Comparison of ENCODE assay signal across 8 mouse cellular contexts in genomic region chr2:57181692-57182541, GRCm38 (mm10). TPM values are rescaled to one million over a fixed set of nuclear protein-coding genes. Genes with fewer than 3 reads are reported as not detected.
A peak's percentile ranks its signal among the peaks of the same experiment; 100 is the strongest.
DNase-seq lines count a peak whose midpoint lies in the region; ATAC-seq and TF ChIP-seq lines count a peak whose summit lies in the region.

No protein-coding gene starts in this region.

- TF ChIP-seq POLR2A in MEL (IDR thresholded peaks at IDR 0.05; ENCODE audit: control insufficient read depth in 1 of 2, insufficient read depth in 1 of 2, low read depth in 1 of 2, low read length in 2 of 2, poor library complexity in 1 of 2), result peak in 1 of 2 experiments; percentile 47; a peak in 1 of 4 replicates
- TF ChIP-seq POLR2A in cerebellum, adult 2 months (IDR thresholded peaks at IDR 0.05; ENCODE audit: borderline replicate concordance, insufficient read depth, low read length), result no peak; the same call in 1 of the 2 replicates

- peak overlapping the region; percentile 61 for H3K4me2 ChIP-seq in lung, embryonic 16.5 days (ENCODE audit: low read depth, low read length)

- TF ChIP-seq RAD21 in MEL (IDR thresholded peaks at IDR 0.05; ENCODE audit: low read depth, low read length), result no peak; the same call in 1 of the 2 replicates

- no peaks in the 10 kb centered on the region for H3K27me3 ChIP-seq in MEL (ENCODE audit: control insufficient read depth in 1 of 2, insufficient read depth in 2 of 2, low read length in 2 of 2)
- no peaks in the 10 kb centered on the region for H3K27me3 ChIP-seq in cerebellum, adult 2 months (ENCODE audit: control insufficient read depth, insufficient read depth, low read length)
- no peaks in the 10 kb centered on the region for H3K27me3 ChIP-seq in lung, embryonic 16.5 days (ENCODE audit: control insufficient read depth, insufficient read depth, low read depth, low read length)

- peak overlapping the region; percentile 73 to 95 for H3K4me3 ChIP-seq in MEL (ENCODE audit: control insufficient read depth in 1 of 2, insufficient read depth in 1 of 2, low read depth in 2 of 2, low read length in 2 of 2)
- H3K4me3 ChIP-seq in cerebellum, adult 2 months (replicated peaks; ENCODE audit: insufficient read depth, low read depth, low read length), result peak overlapping the region; percentile 92
- H3K4me3 ChIP-seq in lung, embryonic 16.5 days (ENCODE audit: low read length), result peak overlapping the region; percentile 76

- H3K79me2 ChIP-seq in MEL (ENCODE audit: control insufficient read depth, insufficient read depth, low read length, poor library complexity), result peaks cover 2% of the 10 kb centered on the region; the same call in 1 of the 2 replicates

- DNase-seq in MEL (ENCODE audit: low read depth, low spot score), result peak; percentile 91
- DNase-seq in cerebellum, adult 2 months, result peak; percentile 97 to 99
- DNase-seq in forelimb bud, embryonic 11.5 days (ENCODE audit: low read depth, low spot score), result peak; percentile 89
- DNase-seq in layer of hippocampus, adult 9-10 months (ENCODE audit: low spot score), result peak; percentile 94
- DNase-seq in ovary, postnatal 10 days (ENCODE audit: low spot score), result peak; percentile 96
- peak; percentile 87 to 93 for DNase-seq in thymus, postnatal 10 days (ENCODE audit: low spot score in 2 of 2)

- peak; percentile 93 for ATAC-seq in hematopoietic stem cell, adult 5-6 weeks (replicated peaks in 1 of 2; ENCODE audit: insufficient read depth in 1 of 2, low FRiP score in 2 of 2, low TSS enrichment in 1 of 2, low read depth in 1 of 2, poor library complexity in 2 of 2, severe bottlenecking in 2 of 2)
- ATAC-seq in lung, embryonic 16.5 days (ENCODE audit: low read depth), result peak; percentile 98

- WGBS in cerebellum, adult 2 months, result under 1% methylated on average over 37 of the region's 37 CpGs
- under 1% methylated on average over 37 of the region's 37 CpGs for WGBS in lung, embryonic 16.5 days

- peak overlapping the region; percentile 88 for H3K27ac ChIP-seq in MEL (ENCODE audit: control insufficient read depth, low read depth, low read length)
- H3K27ac ChIP-seq in cerebellum, adult 2 months (ENCODE audit: insufficient read depth, low read length), result peak overlapping the region; percentile 52
- H3K27ac ChIP-seq in lung, embryonic 16.5 days (ENCODE audit: low read length), result peak overlapping the region; percentile 96

- H3K36me3 ChIP-seq in MEL (ENCODE audit: control insufficient read depth in 1 of 2, insufficient read depth in 2 of 2, low read length in 2 of 2), result peaks cover 0 to 7% of the 10 kb centered on the region in 2 experiments; a peak in 2 of 4 replicates
- H3K36me3 ChIP-seq in lung, embryonic 16.5 days (ENCODE audit: control insufficient read depth, insufficient read depth, low read length), result no peaks in the 10 kb centered on the region

- H3K4me1 ChIP-seq in MEL (ENCODE audit: control insufficient read depth in 1 of 2, insufficient read depth in 2 of 2, low read length in 2 of 2), result peaks cover 0 to 3% of the 10 kb centered on the region in 2 experiments; a peak in 1 of 4 replicates
- H3K4me1 ChIP-seq in cerebellum, adult 2 months (ENCODE audit: control insufficient read depth, insufficient read depth, low read length), result no peaks in the 10 kb centered on the region
- peaks cover 4% of the 10 kb centered on the region for H3K4me1 ChIP-seq in lung, embryonic 16.5 days (replicated peaks; ENCODE audit: control insufficient read depth, insufficient read depth, low read length)

- TF ChIP-seq EP300 in MEL (IDR thresholded peaks at IDR 0.05; ENCODE audit: low read depth in 1 of 2, low read length in 2 of 2), result no peak

- no peak for TF ChIP-seq CTCF in MEL (IDR thresholded peaks at IDR 0.05 in 2 of 3, conservative IDR thresholded peaks at IDR 0.05 in 1 of 3; ENCODE audit: control insufficient read depth in 1 of 3, insufficient read depth in 1 of 3, low read depth in 2 of 3, low read length in 3 of 3, poor library complexity in 1 of 3, severe bottlenecking in 1 of 3)
- no peak for TF ChIP-seq CTCF in cerebellum, adult 2 months (IDR thresholded peaks at IDR 0.05; ENCODE audit: borderline replicate concordance, insufficient read depth, low read depth, low read length)

- peak overlapping the region; percentile 95 for H3K9ac ChIP-seq in MEL (ENCODE audit: control insufficient read depth, low read depth, low read length, poor library complexity, severe bottlenecking)
- H3K9ac ChIP-seq in lung, embryonic 16.5 days (ENCODE audit: low read length), result peak overlapping the region; percentile 82

- no peaks in the 10 kb centered on the region for H3K9me3 ChIP-seq in MEL (replicated peaks; ENCODE audit: insufficient read depth, low read length)
- no peaks in the 10 kb centered on the region for H3K9me3 ChIP-seq in lung, embryonic 16.5 days (ENCODE audit: control insufficient read depth, low read length)

TF ChIP-seq in MEL, 35 proteins besides CTCF, POLR2A, EP300 and RAD21:
- TF ChIP-seq TCF12 (IDR thresholded peaks at IDR 0.05; ENCODE audit: low read depth, low read length) (peak; percentile 7; the same call in 1 of the 2 replicates), TBP (IDR thresholded peaks at IDR 0.05; ENCODE audit: low read depth, low read length) (peak; percentile 99), E2F4 (IDR thresholded peaks at IDR 0.05; ENCODE audit: borderline replicate concordance, low read depth, low read length) (peak; percentile 76; the same call in 1 of the 2 replicates), TAL1 (IDR thresholded peaks at IDR 0.05; ENCODE audit: low read length) (no peak), ELF1 (IDR thresholded peaks at IDR 0.05; ENCODE audit: low read depth, low read length) (peak; percentile 60; the same call in 1 of the 2 replicates), RCOR1 (IDR thresholded peaks at IDR 0.05; ENCODE audit: low read depth, low read length) (no peak), MAFK (IDR thresholded peaks at IDR 0.05; ENCODE audit: borderline replicate concordance, low read depth, low read length) (peak; percentile 93), HCFC1 (IDR thresholded peaks at IDR 0.05; ENCODE audit: low read depth, low read length) (peak; percentile 65), KAT2A (conservative IDR thresholded peaks at IDR 0.05; ENCODE audit: low read depth, low read length) (peak; percentile 62; the same call in 1 of the 2 replicates), NRF1 (IDR thresholded peaks at IDR 0.05; ENCODE audit: insufficient read depth, low read depth, low read length, poor library complexity, severe bottlenecking) (peak; percentile 70), MYC (IDR thresholded peaks at IDR 0.05; ENCODE audit: low read depth, low read length) (0 out of 2 replicates have a peak, but pooled peaks have one; percentile 21), NELFE (IDR thresholded peaks at IDR 0.05; ENCODE audit: low read depth, low read length) (peak; percentile 46), BHLHE40 (IDR thresholded peaks at IDR 0.05; ENCODE audit: borderline replicate concordance, low read depth, low read length) (no peak), SIN3A (IDR thresholded peaks at IDR 0.05; ENCODE audit: low read length) (peak; percentile 56)

RNA-seq across cellular contexts. Expression of gene Gpd2, which starts 55.5 kb away (rescaled TPM):
- 16.9 and 20.3 TPM in 2 replicates for total RNA-seq in MEL (2012; rRNA removed)
- 10 to 100 TPM; 24.6 to 72.8 TPM for polyA plus RNA-seq in MEL (2012; ENCODE audit: insufficient read depth in 1 of 2, insufficient read length in 2 of 2, low read depth in 1 of 2, low replicate concordance in 2 of 2, missing spikeins in 1 of 2)
- 38.1 and 38.5 TPM in 2 replicates for polyA plus RNA-seq in cerebellum, adult 2 months (2012; rRNA removed)
- 38.4 and 41.2 TPM in 2 replicates for total RNA-seq in hematopoietic stem cell, adult 5-6 weeks (2017)
- 16.6 and 16.9 TPM in 2 replicates for polyA plus RNA-seq in lung, embryonic 16.5 days (2015; fragmentation: Nextera tagmentation; extraction: Ambion mirVana)

RNA-seq across cellular contexts. Expression of gene Nr4a2, which starts 58.1 kb away (rescaled TPM):
- total RNA-seq in MEL (2012; rRNA removed), result 0.36 and 2.0 TPM in 2 replicates
- polyA plus RNA-seq in MEL (2012; ENCODE audit: insufficient read depth in 1 of 2, insufficient read length in 2 of 2, low read depth in 1 of 2, low replicate concordance in 2 of 2, missing spikeins in 1 of 2), result 1 to 10 TPM in 1 of 2 experiments, not detected in 1; 2.0 TPM
- 4.4 and 4.8 TPM in 2 replicates for polyA plus RNA-seq in cerebellum, adult 2 months (2012; rRNA removed)
- 16.7 and 28.8 TPM in 2 replicates for total RNA-seq in hematopoietic stem cell, adult 5-6 weeks (2017)
- 3.4 and 4.4 TPM in 2 replicates for polyA plus RNA-seq in lung, embryonic 16.5 days (2015; fragmentation: Nextera tagmentation; extraction: Ambion mirVana)

Comparison
In these comparisons a context has a peak if more than half of its experiments do, and no peak if none do; other contexts are left out.
1. Peak in every context shown above with its lines: DNase-seq, ATAC-seq, H3K4me3 ChIP-seq and H3K27ac ChIP-seq.